Mouse (Mus musculus): ENCODE results near the gene Nectin2. TPM values are rescaled to one million over a fixed set of nuclear protein-coding genes. Genes with fewer than 3 reads are reported as not detected.

Nectin2 gene
- polyA plus RNA-seq, 1 experiment from 2014 or later = 112 TPM

DNA sequence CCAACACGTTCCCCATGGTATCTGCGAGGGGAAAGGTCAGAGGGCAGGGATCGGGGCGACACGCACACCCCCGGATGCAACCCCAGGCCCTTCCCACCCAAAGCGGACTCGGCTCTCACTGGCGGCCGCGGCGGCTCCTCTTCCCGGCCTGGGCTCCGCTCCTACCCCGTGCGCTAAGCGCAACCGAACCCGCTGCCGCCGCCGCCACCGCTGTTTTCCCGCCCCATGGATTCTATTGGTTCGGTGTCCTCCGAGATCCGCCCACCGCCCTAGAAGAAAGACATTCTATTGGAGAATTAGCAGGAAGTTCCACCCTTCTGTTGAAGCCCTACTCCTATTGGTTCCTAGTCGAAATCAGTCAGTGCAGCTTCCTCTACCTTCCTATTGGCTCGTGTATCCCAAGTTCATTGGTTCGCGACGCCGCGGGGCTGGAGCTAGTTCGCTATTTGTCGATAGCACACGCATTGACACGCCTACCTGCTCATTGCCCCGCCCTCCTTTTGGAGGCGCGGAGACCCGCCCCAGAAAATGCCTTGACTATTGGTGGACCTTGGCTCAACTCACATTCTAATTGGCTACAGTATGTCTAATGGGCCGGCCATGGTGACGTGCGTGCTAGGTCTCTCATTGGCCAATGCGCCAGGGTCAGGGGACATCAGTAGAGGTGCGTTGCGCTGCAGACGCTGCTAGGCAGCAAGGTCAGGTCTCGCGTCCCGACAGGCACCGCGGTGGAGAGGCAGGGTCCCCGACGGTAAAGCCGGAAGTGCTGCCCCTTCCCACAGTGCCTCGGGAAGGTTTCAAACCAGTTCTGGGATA, 34.8 kb downstream of the Nectin2 start, which contains the start of gene Tomm40:
TSS of gene Tomm40 (minus strand) at position 200 of the 816 bp plus-strand sequence.
- ATAC-seq (replicated peaks; ENCODE audit: low FRiP score, low read depth) = peak; percentile 99
- H3K9me3 ChIP-seq (replicated peaks; ENCODE audit: low read length) = no peaks in the 10 kb centered on the region
- WGBS = under 1% methylated on average over 59 of the region's 59 CpGs

GRCm38 (mm10) chr7:19714836-19715235, 35.4 kb downstream of the Nectin2 start:
- Histone ChIP-seq H3K4me3 (replicated peaks; ENCODE audit: low read depth, low read length) (peak overlapping the region; percentile 96), H3K9me3 (replicated peaks; ENCODE audit: low read length) (no peaks in the 10 kb centered on the region), H3K9ac (ENCODE audit: low read depth, low read length) (peak overlapping the region; percentile 96), H3K27me3 (ENCODE audit: insufficient read depth, low read length) (no peaks in the 10 kb centered on the region), H3K4me1 (replicated peaks; ENCODE audit: insufficient read depth, low read length) (no peaks in the 10 kb centered on the region), H3K4me2 (ENCODE audit: low read length) (peak overlapping the region; percentile 96), H3K27ac (peak overlapping the region; percentile 89), H3K36me3 (ENCODE audit: insufficient read depth, low read length) (peaks cover 41% of the 10 kb centered on the region)
- no peak for DNase-seq (ENCODE audit: low spot score)
- ATAC-seq (replicated peaks; ENCODE audit: low FRiP score, low read depth) = no peak
- WGBS = under 1% methylated on average over 39 of the region's 39 CpGs
- no peak for TF ChIP-seq CTCF (IDR thresholded peaks at IDR 0.05; ENCODE audit: low read depth)

More for the DNA sequence above, 34.8 kb downstream of the Nectin2 start, which contains the start of gene Tomm40:
- Histone ChIP-seq H3K4me2 (ENCODE audit: low read length) (peak within 1 kb of the TSS; percentile 96), H3K9ac (ENCODE audit: low read depth, low read length) (peak within 1 kb of the TSS; percentile 96), H3K27ac (peak within 1 kb of the TSS; percentile 89), H3K4me3 (replicated peaks; ENCODE audit: low read depth, low read length) (peak within 1 kb of the TSS; percentile 96), H3K4me1 (replicated peaks; ENCODE audit: insufficient read depth, low read length) (no peaks in the 10 kb centered on the region), H3K36me3 (ENCODE audit: insufficient read depth, low read length) (peaks cover 38% of the 10 kb centered on the region), H3K27me3 (ENCODE audit: insufficient read depth, low read length) (no peaks in the 10 kb centered on the region)
- no peak for TF ChIP-seq CTCF (IDR thresholded peaks at IDR 0.05; ENCODE audit: low read depth)
- peak; percentile 100 for DNase-seq (ENCODE audit: low spot score)

DNA sequence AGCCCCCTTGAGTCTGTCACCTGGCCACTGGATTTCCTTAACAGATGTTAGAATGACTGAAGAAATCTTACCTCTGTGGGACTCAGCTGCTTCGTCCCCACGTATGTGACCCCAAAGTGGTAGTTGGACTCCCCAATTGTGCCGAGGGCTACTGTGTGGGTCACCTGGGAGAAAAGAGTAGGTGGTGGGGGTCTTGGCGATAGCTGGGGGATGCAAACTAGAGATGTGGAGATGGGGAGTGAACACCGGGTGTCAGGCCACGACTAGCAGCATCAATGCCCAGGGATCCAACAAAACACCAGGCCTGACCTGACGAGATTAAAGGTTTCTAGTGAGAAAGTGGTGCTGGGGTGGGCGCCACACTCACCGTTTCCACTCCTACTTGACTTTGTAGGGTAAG, 36.7 kb downstream of the Nectin2 start:
- H3K36me3 ChIP-seq (ENCODE audit: insufficient read depth, low read length) = peaks cover 43% of the 10 kb centered on the region
- no peaks in the 10 kb centered on the region for H3K27me3 ChIP-seq (ENCODE audit: insufficient read depth, low read length)
- DNase-seq (ENCODE audit: low spot score) (no peak), ATAC-seq (replicated peaks; ENCODE audit: low FRiP score, low read depth) (no peak)
- no peak overlapping the region for H3K9ac ChIP-seq (ENCODE audit: low read depth, low read length)
- no peaks in the 10 kb centered on the region for H3K4me1 ChIP-seq (replicated peaks; ENCODE audit: insufficient read depth, low read length)
- no peaks in the 10 kb centered on the region for H3K9me3 ChIP-seq (replicated peaks; ENCODE audit: low read length)
- H3K27ac ChIP-seq = no peak overlapping the region
- no peak for TF ChIP-seq CTCF (IDR thresholded peaks at IDR 0.05; ENCODE audit: low read depth)
- H3K4me2 ChIP-seq (ENCODE audit: low read length) = no peak overlapping the region
- no peak overlapping the region for H3K4me3 ChIP-seq (replicated peaks; ENCODE audit: low read depth, low read length)
- WGBS = 90% methylated on average over 9 of the region's 9 CpGs

DNA sequence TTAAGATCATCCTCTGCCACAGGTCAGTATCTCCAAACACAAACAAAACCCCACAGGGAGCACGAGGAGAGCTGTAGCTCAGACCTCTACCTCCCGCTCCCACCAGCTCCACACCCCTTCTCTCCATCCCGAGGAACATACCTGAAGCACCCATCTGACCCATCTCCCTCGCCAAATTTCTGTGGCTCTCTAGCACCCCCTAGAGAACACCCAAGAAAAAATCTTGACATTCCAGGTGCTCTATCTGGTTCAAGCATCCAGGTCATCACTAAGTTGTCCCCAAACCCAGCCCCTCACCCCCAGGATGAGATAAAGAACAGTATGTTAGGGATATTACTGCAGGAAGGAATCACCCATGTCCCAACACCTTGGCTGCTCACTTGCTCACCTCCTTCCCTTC, 37.1 kb downstream of the Nectin2 start:
- Histone ChIP-seq H3K4me1 (replicated peaks; ENCODE audit: insufficient read depth, low read length) (no peaks in the 10 kb centered on the region), H3K27me3 (ENCODE audit: insufficient read depth, low read length) (no peaks in the 10 kb centered on the region), H3K36me3 (ENCODE audit: insufficient read depth, low read length) (peaks cover 40% of the 10 kb centered on the region), H3K4me2 (ENCODE audit: low read length) (no peak overlapping the region), H3K4me3 (replicated peaks; ENCODE audit: low read depth, low read length) (no peak overlapping the region), H3K27ac (no peak overlapping the region), H3K9ac (ENCODE audit: low read depth, low read length) (no peak overlapping the region), H3K9me3 (replicated peaks; ENCODE audit: low read length) (no peaks in the 10 kb centered on the region)
- WGBS = 38% methylated on average over 4 of the region's 4 CpGs
- TF ChIP-seq CTCF (IDR thresholded peaks at IDR 0.05; ENCODE audit: low read depth) = peak; percentile 64
- peak; percentile 34 for DNase-seq (ENCODE audit: low spot score)
- no peak for ATAC-seq (replicated peaks; ENCODE audit: low FRiP score, low read depth)

DNA sequence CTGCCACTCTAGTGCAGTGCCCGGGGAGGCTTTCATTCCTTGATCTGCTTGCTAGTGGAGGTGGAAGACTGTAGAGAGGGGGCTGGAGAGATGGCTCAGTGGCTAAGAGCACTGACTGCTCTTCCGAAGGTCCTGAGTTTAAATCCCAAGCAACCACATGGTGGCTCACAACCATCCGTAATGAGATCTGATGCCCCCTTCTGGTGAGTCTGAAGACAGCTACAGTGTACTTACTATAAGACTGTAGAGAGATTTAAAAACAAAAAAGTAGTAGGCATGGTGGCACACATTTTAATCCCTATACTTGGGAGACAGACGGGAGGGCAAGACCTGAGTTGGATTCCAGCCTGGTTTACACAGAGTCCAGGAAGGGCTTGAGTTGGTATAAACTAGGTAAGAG, 37.9 kb downstream of the Nectin2 start:
- ATAC-seq (replicated peaks; ENCODE audit: low FRiP score, low read depth) (no peak), DNase-seq (ENCODE audit: low spot score) (no peak)
- H3K4me3 ChIP-seq (replicated peaks; ENCODE audit: low read depth, low read length) = no peak overlapping the region
- no peak overlapping the region for H3K27ac ChIP-seq
- peaks cover 36% of the 10 kb centered on the region for H3K36me3 ChIP-seq (ENCODE audit: insufficient read depth, low read length)
- no peak overlapping the region for H3K9ac ChIP-seq (ENCODE audit: low read depth, low read length)
- H3K4me2 ChIP-seq (ENCODE audit: low read length) = no peak overlapping the region
- WGBS = 73% methylated on average over 4 of the region's 4 CpGs
- H3K27me3 ChIP-seq (ENCODE audit: insufficient read depth, low read length) = no peaks in the 10 kb centered on the region
- H3K9me3 ChIP-seq (replicated peaks; ENCODE audit: low read length) = no peaks in the 10 kb centered on the region
- peak; percentile 77 for TF ChIP-seq CTCF (IDR thresholded peaks at IDR 0.05; ENCODE audit: low read depth)
- H3K4me1 ChIP-seq (replicated peaks; ENCODE audit: insufficient read depth, low read length) = no peaks in the 10 kb centered on the region

DNA sequence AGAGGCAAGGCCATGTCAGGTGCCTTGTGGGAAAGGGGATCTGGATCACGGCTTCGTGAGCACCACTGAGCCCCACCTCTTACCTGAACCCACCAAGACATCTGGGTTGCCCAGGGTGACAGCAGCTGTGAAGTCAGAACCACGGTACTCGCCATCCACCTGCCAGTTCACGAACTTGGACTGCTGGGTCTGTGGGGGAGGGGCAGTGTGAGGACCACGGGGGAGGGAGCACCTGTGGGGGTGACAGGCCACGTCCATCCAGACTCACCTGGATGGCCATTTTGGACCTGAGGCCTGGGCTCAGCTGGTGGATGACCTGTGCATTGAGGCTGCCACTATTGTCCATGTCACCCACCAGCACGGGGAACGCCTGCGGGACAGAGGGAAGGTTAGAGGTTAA, 39.6 kb downstream of the Nectin2 start:
- Histone ChIP-seq H3K9me3 (replicated peaks; ENCODE audit: low read length) (no peaks in the 10 kb centered on the region), H3K36me3 (ENCODE audit: insufficient read depth, low read length) (peaks cover 42% of the 10 kb centered on the region), H3K4me3 (replicated peaks; ENCODE audit: low read depth, low read length) (no peak overlapping the region), H3K9ac (ENCODE audit: low read depth, low read length) (no peak overlapping the region), H3K4me1 (replicated peaks; ENCODE audit: insufficient read depth, low read length) (no peaks in the 10 kb centered on the region), H3K27ac (no peak overlapping the region), H3K4me2 (ENCODE audit: low read length) (no peak overlapping the region), H3K27me3 (ENCODE audit: insufficient read depth, low read length) (no peaks in the 10 kb centered on the region)
- no peak for ATAC-seq (replicated peaks; ENCODE audit: low FRiP score, low read depth)
- WGBS = 85% methylated on average over 10 of the region's 10 CpGs
- no peak for TF ChIP-seq CTCF (IDR thresholded peaks at IDR 0.05; ENCODE audit: low read depth)
- no peak for DNase-seq (ENCODE audit: low spot score)
